9 mouse cellular contexts compared by ENCODE assay signal in the genomic region with DNA sequence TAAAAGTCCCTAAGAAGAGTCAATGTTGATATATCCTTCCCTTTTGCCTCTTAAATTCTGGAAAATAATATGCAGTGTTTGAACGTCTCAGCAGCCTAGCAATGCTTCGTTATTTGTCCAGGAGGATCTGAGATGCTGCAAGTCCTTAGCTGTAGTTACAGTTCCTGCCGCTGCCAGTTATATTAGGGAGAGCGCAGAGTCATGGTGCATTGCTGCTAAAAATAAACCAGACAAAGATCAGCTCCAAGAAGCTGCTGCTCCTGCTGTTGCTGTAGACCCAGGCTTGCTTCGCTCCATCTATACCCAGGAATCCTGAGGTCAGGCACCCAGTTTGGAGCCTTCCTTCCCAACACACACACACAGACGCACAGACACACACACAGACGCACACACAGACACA.
DNase-seq lines count a peak whose midpoint lies in the region; TF ChIP-seq lines count a peak whose summit lies in the region.
"Had no signal": no experiment of that assay in that cellular context is flagged by ENCODE, and none has a peak within 500 bp of the region (broad histone marks: within the 10 kb centered on the region; RNA-seq: fewer than 3 reads in every experiment).

No protein-coding gene starts in this region.

- peak; percentile 77 for DNase-seq in heart, embryonic 10.5 days (ENCODE audit: low spot score)
- no peak for DNase-seq in heart, adult 18-20 months
- peak; percentile 33 for DNase-seq in left cerebral cortex, adult 11 months (ENCODE audit: low spot score)
- no peak for DNase-seq in left cerebral cortex, adult 18-20 months (ENCODE audit: low spot score in 2 of 2)
- DNase-seq in brain, embryonic 14.5 days (ENCODE audit: low read depth) = peak; percentile 66
- DNase-seq in cerebellum, postnatal 25 days = peak; percentile 45
- no peak for DNase-seq in urinary bladder, postnatal 25 days (ENCODE audit: low spot score)
- DNase-seq: liver, postnatal 0 days had no signal

- H3K9me3 ChIP-seq in heart, embryonic 10.5 days = no peaks in the 10 kb centered on the region; the same call in 1 of the 2 replicates

- H3K27ac ChIP-seq in heart, embryonic 10.5 days = peak overlapping the region; percentile 57; the same call in 1 of the 2 replicates

- H3K36me3 ChIP-seq in heart, embryonic 10.5 days = no peaks in the 10 kb centered on the region

- TF ChIP-seq CTCF in brain, embryonic 14.5 days (IDR thresholded peaks at IDR 0.05; ENCODE audit: borderline replicate concordance, extremely low read depth, insufficient read depth, insufficient read length) = no peak

- WGBS in heart, embryonic 10.5 days = 51% methylated on average over 7 of the region's 7 CpGs

- peaks cover 12% of the 10 kb centered on the region; the same call in 1 of the 2 replicates for H3K4me1 ChIP-seq in heart, embryonic 10.5 days

- no peak overlapping the region for H3K4me3 ChIP-seq in heart, embryonic 10.5 days
- H3K4me3 ChIP-seq: myocyte had no signal

- H3K27me3 ChIP-seq in heart, embryonic 10.5 days (ENCODE audit: insufficient read depth, poor library complexity, severe bottlenecking) = no peaks in the 10 kb centered on the region

- no peak for TF ChIP-seq POLR2A in brain, embryonic 14.5 days (IDR thresholded peaks at IDR 0.05; ENCODE audit: borderline replicate concordance, extremely low read depth, insufficient read depth, insufficient read length, poor library complexity, severe bottlenecking)

Comparison
In these comparisons a context has a peak if more than half of its experiments do, and no peak if none do; other contexts are left out.
1. DNase-seq: peak in heart, embryonic 10.5 days (single experiment), left cerebral cortex, adult 11 months (single experiment), brain, embryonic 14.5 days (single experiment) and cerebellum, postnatal 25 days (2 of 2); none in heart, adult 18-20 months (0 of 2), left cerebral cortex, adult 18-20 months (0 of 2) and urinary bladder, postnatal 25 days (single experiment).